Mouse (Mus musculus) hindbrain, embryonic 14.5 days (tissue): ENCODE data around the gene Tubg1. TPM values are rescaled to one million over a fixed set of nuclear protein-coding genes. Genes with fewer than 3 reads are reported as not detected.

ENCODE experiments used
- ATAC-seq: fragments of 200-750 bp; cut with Nextera tagmentation; 2 replicates; pipeline ENCODE4 v1.8.0; 2017; ENCODE audit warnings: moderate number of reproducible peaks, mild to moderate bottlenecking, moderate TSS enrichment, moderate library complexity; ENCODE audit not compliant: low FRiP score
- DNase-seq: peaks from one replicate; pipeline ENCODE4 v3.0.0-alpha.2; 2015; ENCODE audit warnings: low spot score
- H3K27ac ChIP-seq: fragments of 300-500 bp; sonication (generic); 2 replicates; pipeline ENCODE4 v1.5.1; 2014; ENCODE audit warnings: mild to moderate bottlenecking, moderate library complexity
- H3K27me3 ChIP-seq: fragments of 300-500 bp; sonication (generic); 2 replicates; pipeline ENCODE4 v1.6.1; 2014; ENCODE audit warnings: mild to moderate bottlenecking, low read length, mixed read lengths; ENCODE audit not compliant: control insufficient read depth, insufficient read depth
- H3K36me3 ChIP-seq: fragments of 300-500 bp; sonication (generic); replicated peaks from 2 replicates; pipeline ENCODE4 v1.6.1; 2014; ENCODE audit not compliant: control insufficient read depth, insufficient read depth
- H3K4me1 ChIP-seq: fragments of 300-500 bp; sonication (generic); replicated peaks from 2 replicates; pipeline ENCODE4 v1.6.1; 2014; ENCODE audit warnings: antibody characterized with exemption, low read length, mixed read lengths; ENCODE audit not compliant: control insufficient read depth, insufficient read depth
- H3K4me2 ChIP-seq: fragments of 300-500 bp; sonication (generic); replicated peaks from 2 replicates; pipeline ENCODE4 v1.6.1; 2014; ENCODE audit warnings: mild to moderate bottlenecking, moderate library complexity
- H3K4me3 ChIP-seq: fragments of 300-500 bp; sonication (generic); replicated peaks from 2 replicates; pipeline ENCODE4 v1.5.1; 2014; ENCODE audit warnings: mild to moderate bottlenecking, low read length
- H3K9ac ChIP-seq: fragments of 300-500 bp; sonication (generic); 2 replicates; pipeline ENCODE4 v1.6.1; 2014
- H3K9me3 ChIP-seq: fragments of 300-500 bp; sonication (generic); 2 replicates; pipeline ENCODE4 v1.6.1; 2016; ENCODE audit warnings: low read length; ENCODE audit not compliant: control insufficient read depth
- WGBS: fragments of 180-500 bp; shearing (Covaris S2); extraction: QIAGEN DNeasy Blood & Tissue Kit; methylation state at CpG from one replicate; pipeline ENCODE4 v1.1.7; 2014; 5-methylcytosine and 5-hydroxymethylcytosine counted together
- polyA plus RNA-seq: library from polyadenylated mRNA; unstranded; fragments of >200 nt; fragmentation: Nextera tagmentation; extraction: Ambion mirVana; gene quantifications from 2 replicates; pipeline ENCODE4 v1.2.1, GENCODE M21; 2014

Tubg1 gene
- polyA plus RNA-seq, 1 experiment from 2014 or later: 64.0 TPM

- peak overlapping the region; percentile 20; the same call in 1 of the 2 replicates for H3K4me3 ChIP-seq
- no peaks in the 10 kb centered on the region for H3K9me3 ChIP-seq
- no peak for ATAC-seq
- peaks cover 57% of the 10 kb centered on the region for H3K36me3 ChIP-seq
- WGBS: 24% methylated on average over 35 of the region's 35 CpGs
- no peak overlapping the region; the same call in 1 of the 2 replicates for H3K4me2 ChIP-seq
- H3K27me3 ChIP-seq: peaks cover 75% of the 10 kb centered on the region
- H3K9ac ChIP-seq: no peak overlapping the region
- H3K4me1 ChIP-seq: peaks cover 18% of the 10 kb centered on the region
- H3K27ac ChIP-seq: no peak overlapping the region
- no peak for DNase-seq
Measured at GRCm38 (mm10) chr11:101164677-101165580, 45.2 kb downstream of the Tubg1 start.

DNA sequence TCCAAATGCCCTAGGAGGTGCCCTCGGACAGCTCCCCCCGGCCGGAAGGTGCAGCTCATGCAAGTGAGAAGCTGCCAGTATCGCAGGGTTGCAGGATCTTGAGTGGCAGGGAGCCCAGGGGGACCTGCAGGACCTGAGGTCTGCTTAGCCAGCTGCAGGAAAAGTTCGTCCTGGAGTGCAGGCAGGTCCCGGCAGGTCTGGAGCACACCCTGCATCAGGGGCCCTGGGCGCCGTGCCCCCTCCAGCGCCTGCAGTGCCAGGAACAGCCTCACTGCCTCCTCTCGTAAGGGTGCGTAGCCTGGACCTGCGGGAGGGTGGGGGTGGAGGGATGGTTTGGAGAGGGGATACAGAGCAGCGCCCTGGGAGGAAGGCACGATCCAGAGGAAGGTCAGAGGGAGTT lies 46.6 kb downstream of the Tubg1 start:
- Histone ChIP-seq H3K27ac (no peak overlapping the region), H3K9me3 (no peaks in the 10 kb centered on the region), H3K4me1 (peaks cover 22% of the 10 kb centered on the region), H3K4me3 (no peak overlapping the region), H3K36me3 (peaks cover 53% of the 10 kb centered on the region), H3K4me2 (no peak overlapping the region), H3K27me3 (peaks cover 75% of the 10 kb centered on the region), H3K9ac (no peak overlapping the region)
- 45% methylated on average over 14 of the region's 14 CpGs for WGBS
- DNase-seq (no peak), ATAC-seq (no peak)

DNA sequence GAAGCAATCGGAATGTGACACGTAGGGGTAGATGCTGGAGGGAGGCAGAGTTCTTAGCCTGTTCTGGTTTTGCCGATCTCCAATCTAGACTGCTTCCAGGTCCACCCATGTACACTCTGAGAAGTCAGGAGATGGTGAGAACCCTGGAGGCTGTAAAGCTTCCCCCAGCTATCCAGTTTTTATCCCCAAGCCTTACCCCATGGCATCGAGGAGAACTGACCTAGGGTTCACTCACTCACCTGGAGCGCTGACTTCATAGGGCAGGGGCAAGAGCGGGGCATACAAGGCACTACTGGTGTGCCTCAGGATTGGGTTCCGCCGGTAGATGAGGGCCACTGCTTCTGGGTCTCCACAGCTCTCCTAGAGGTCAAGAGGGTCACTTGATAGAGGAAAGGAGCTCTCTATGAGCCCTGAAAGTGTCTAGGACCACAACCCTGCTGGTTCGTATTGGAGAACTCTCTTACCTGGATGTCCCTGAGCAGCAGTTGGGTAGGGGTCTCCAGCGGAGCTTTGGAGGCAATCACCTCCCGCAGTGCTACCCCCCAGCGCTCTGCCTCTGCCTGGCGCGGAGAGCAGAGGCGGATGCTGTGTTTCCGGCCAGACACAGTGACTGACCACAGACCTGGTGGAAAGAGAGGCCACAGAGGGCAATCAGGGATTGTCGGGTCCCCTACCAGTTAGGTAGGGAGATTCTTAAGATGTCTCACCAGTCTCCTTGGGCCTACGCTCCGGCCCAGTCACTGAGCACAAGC lies 47.6 kb downstream of the Tubg1 start:
- 54% methylated on average over 19 of the region's 19 CpGs for WGBS

DNA sequence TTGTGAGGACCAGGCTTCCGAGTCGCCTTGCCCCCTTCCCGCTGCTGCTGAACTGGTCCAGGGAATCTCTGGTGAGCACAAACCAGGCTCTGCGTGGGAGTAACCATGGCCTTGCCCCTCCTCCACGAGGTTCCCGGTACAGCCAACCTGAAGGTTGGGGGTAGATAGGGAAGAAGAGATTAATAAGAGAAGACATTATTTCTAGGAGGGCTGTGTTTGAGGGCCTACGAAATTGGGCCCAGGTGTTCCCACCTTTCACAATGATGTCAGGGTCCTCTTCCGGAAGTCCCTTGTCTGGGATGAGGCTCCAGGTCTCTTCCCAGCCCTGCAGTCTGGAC lies 48.2 kb downstream of the Tubg1 start:
- no peak for DNase-seq
- no peaks in the 10 kb centered on the region for H3K9me3 ChIP-seq
- H3K4me3 ChIP-seq: no peak overlapping the region
- no peak overlapping the region for H3K9ac ChIP-seq
- no peak overlapping the region for H3K27ac ChIP-seq
- H3K36me3 ChIP-seq: peaks cover 43% of the 10 kb centered on the region
- no peak for ATAC-seq
- H3K27me3 ChIP-seq: peaks cover 66% of the 10 kb centered on the region
- WGBS: 50% methylated on average over 8 of the region's 8 CpGs
- H3K4me2 ChIP-seq: no peak overlapping the region
- H3K4me1 ChIP-seq: peaks cover 34% of the 10 kb centered on the region

More for the DNA sequence above, 47.6 kb downstream of the Tubg1 start:
- ATAC-seq (no peak), DNase-seq (no peak)
- H3K4me2 ChIP-seq: no peak overlapping the region
- H3K27me3 ChIP-seq: peaks cover 70% of the 10 kb centered on the region
- H3K27ac ChIP-seq: no peak overlapping the region
- H3K36me3 ChIP-seq: peaks cover 43% of the 10 kb centered on the region
- H3K9me3 ChIP-seq: no peaks in the 10 kb centered on the region
- no peak overlapping the region for H3K4me3 ChIP-seq
- H3K9ac ChIP-seq: no peak overlapping the region
- H3K4me1 ChIP-seq: peaks cover 29% of the 10 kb centered on the region

DNA sequence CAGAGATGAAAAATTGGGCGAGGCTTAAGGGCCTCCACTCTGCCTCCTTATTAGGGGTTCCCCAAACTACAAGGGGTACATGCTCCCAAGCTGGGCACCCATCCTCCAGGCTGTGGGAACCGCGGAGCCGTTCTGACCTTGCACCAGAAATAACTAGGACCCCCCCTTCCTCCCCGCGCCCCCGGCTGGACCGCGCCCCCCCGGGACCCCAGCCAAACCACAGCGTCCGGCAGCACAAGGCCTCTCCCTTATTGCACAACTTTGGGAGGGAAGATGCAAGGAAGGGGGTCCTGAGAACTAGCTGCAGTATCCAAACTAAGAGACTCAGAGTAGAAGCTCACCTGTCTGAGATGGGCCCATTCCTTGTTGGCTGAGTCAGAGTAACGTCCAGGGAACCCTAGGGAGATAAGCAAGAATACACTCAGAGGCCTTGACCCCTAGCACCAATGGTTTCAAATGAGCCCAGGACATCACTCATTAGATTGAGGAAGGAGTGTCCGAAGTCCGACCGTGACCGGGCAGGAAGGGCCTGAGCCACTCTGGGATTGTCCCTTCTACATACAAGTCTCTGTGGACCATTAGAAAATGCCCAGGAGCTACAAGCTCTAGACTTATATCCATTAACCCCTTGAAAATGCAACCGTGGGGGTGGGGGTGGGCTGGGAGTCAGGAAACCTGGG lies 48.7 kb downstream of the Tubg1 start:
- peaks cover 42% of the 10 kb centered on the region for H3K36me3 ChIP-seq
- ATAC-seq (no peak), DNase-seq (no peak)
- H3K4me2 ChIP-seq: peak overlapping the region; percentile 70; the same call in 1 of the 2 replicates
- H3K27ac ChIP-seq: no peak overlapping the region
- no peaks in the 10 kb centered on the region for H3K9me3 ChIP-seq
- H3K4me3 ChIP-seq: no peak overlapping the region
- 63% methylated on average over 18 of the region's 18 CpGs for WGBS
- H3K27me3 ChIP-seq: peaks cover 66% of the 10 kb centered on the region
- H3K9ac ChIP-seq: no peak overlapping the region
- H3K4me1 ChIP-seq: peaks cover 39% of the 10 kb centered on the region

DNA sequence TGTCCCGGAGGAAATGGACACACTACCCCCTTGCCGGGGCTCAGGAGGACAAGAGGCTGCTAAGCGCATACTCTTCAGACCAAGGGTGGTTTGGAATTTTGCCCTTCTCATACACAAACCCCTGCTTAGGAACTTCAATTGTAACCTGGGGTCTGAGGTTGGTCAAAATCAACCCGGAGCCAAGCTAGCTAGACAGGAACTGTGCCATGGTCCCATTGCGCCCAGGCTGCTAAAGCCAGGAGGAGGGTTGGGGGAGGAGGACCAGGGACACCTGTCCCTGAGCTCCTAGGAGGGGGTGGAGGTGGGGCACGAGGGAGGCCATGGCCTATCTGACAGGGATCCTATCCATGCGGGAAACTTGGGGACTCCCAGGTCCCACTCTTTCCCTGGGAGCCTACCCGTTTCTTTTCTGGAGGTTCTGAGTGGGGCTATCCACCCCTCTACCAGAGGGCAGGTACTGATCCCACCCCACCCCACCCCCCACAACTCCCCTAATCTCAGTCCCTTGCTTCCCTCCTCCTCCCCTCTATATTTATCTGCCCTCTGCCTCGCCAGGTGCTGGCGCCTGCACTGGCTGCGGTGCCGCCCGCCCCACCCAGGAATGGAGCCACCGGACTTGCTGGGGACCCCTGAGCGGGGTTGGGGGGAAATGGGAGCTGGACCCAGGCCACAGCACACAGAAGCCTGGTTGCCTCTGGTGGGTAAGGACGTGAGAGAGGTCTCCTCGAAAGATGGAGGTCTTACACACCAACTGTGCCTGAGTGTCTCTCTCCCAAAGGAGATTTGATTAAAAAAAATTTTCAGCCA lies 49.8 kb downstream of the Tubg1 start:
- Histone ChIP-seq H3K9ac (peak overlapping the region; percentile 68), H3K4me3 (peak overlapping the region; percentile 61), H3K9me3 (no peaks in the 10 kb centered on the region), H3K36me3 (peaks cover 31% of the 10 kb centered on the region), H3K4me1 (peaks cover 44% of the 10 kb centered on the region), H3K27ac (no peak overlapping the region), H3K4me2 (peak overlapping the region; percentile 70), H3K27me3 (peaks cover 57% of the 10 kb centered on the region)
- ATAC-seq (no peak), DNase-seq (no peak)
- 13% methylated on average over 16 of the region's 17 CpGs for WGBS

GRCm38 (mm10) chr11:101170354-101170810 lies 50.6 kb downstream of the Tubg1 start, which contains the start of gene Cntnap1:
Gene Cntnap1 (plus strand): TSS chr11:101170523.
- DNase-seq: peak; percentile 47
- Histone ChIP-seq H3K4me3 (peak within 1 kb of the TSS; percentile 61), H3K9me3 (no peaks in the 10 kb centered on the region), H3K36me3 (peaks cover 24% of the 10 kb centered on the region), H3K4me2 (peak within 1 kb of the TSS; percentile 70), H3K4me1 (peaks cover 51% of the 10 kb centered on the region), H3K27me3 (peaks cover 54% of the 10 kb centered on the region), H3K27ac (peak within 1 kb of the TSS; percentile 75), H3K9ac (peak within 1 kb of the TSS; percentile 68)
- WGBS: under 1% methylated on average over 34 of the region's 35 CpGs
- ATAC-seq: no peak

DNA sequence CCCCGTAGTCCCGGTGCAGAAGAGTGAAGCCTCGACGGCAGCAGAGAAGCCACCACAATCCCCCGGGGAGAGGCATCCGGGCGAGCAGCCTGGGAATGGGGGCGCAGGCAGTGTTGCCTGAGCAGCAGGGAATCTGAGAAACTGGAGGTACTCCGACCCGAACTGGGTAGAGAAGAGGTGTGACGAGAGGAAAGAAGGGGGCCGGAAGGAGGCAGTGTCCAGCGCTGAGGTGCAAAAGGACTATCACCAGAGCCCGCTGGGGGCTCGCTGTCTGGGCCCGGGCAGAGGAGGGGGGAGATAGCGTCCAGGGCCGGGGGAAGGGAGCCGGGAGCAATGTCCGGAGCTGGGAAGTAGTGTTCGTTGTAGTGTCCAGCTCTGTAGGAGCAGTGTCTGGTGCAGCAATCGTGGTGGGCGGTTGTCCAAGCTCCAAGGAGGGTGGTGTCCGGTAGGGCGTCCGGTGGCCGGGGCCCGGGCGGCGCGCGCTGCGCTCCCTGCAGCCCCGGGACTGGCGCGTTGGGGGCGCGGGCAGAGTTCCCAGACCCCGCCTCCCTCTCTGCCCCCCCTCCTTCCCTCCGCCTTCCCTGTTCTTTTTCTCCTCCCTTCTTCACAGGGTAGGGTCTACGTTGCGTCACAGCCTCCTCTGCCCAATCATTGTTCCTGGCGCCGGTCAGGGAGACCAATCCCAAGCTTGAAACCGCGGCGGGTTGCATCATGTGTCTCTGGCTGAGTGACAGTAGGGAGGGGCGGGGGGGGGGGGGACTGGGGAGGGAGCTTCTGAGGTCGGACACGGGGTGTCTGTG lies 51.3 kb downstream of the Tubg1 start, which contains the start of gene Plekhh3:
Gene Plekhh3, minus strand, starts transcription at position 541 of the 800 bp plus-strand sequence.
- H3K27me3 ChIP-seq: peaks cover 49% of the 10 kb centered on the region
- peak within 1 kb of the TSS; percentile 83 for H3K4me2 ChIP-seq
- H3K36me3 ChIP-seq: peaks cover 21% of the 10 kb centered on the region
- under 1% methylated on average over 48 of the region's 50 CpGs for WGBS
- DNase-seq (peak; percentile 93), ATAC-seq (peak; percentile 96)
- peaks cover 52% of the 10 kb centered on the region for H3K4me1 ChIP-seq
- H3K4me3 ChIP-seq: peak within 1 kb of the TSS; percentile 61
- peak within 1 kb of the TSS; percentile 83 for H3K27ac ChIP-seq
- H3K9me3 ChIP-seq: no peaks in the 10 kb centered on the region
- H3K9ac ChIP-seq: peak within 1 kb of the TSS; percentile 68
